Mouse (Mus musculus) spleen, adult 18-20 months (tissue): ENCODE results near the gene Arhgef6.

Experiments
- DNase-seq, 2 experiments: peaks; one replicate each; pipeline ENCODE4 v3.0.0; 2022; ENCODE audit warnings: mixed read lengths in 2 of 2

Gene Arhgef6

GRCm38 (mm10) chrX:57298946-57299345 lies 39.6 kb downstream of the Arhgef6 start:
- DNase-seq, result no peak

GRCm38 (mm10) chrX:57288458-57288857 lies 50.1 kb downstream of the Arhgef6 start:
- DNase-seq, result no peak

GRCm38 (mm10) chrX:57286281-57286680 lies 52.2 kb downstream of the Arhgef6 start:
- DNase-seq, result no peak

- no peak for DNase-seq
Measured at GRCm38 (mm10) chrX:57282184-57282583, 56.3 kb downstream of the Arhgef6 start.

- no peak for DNase-seq
Measured at GRCm38 (mm10) chrX:57277560-57278335, 60.8 kb downstream of the Arhgef6 start.

- no peak for DNase-seq
Measured at GRCm38 (mm10) chrX:57263515-57263914, 75.0 kb downstream of the Arhgef6 start.

GRCm38 (mm10) chrX:57260744-57261143 lies 77.8 kb downstream of the Arhgef6 start:
- no peak for DNase-seq

GRCm38 (mm10) chrX:57253329-57254055 lies 85.0 kb downstream of the Arhgef6 start:
- no peak for DNase-seq

- DNase-seq, result no peak
Measured at GRCm38 (mm10) chrX:57238572-57238971, 100.0 kb downstream of the Arhgef6 start.

- DNase-seq, result no peak
Measured at GRCm38 (mm10) chrX:57235982-57236381, 102.5 kb downstream of the Arhgef6 start.

GRCm38 (mm10) chrX:57233596-57233995 lies 104.9 kb downstream of the Arhgef6 start:
- DNase-seq, result no peak

- no peak for DNase-seq
Measured at GRCm38 (mm10) chrX:57228178-57228577, 110.4 kb downstream of the Arhgef6 start.

- DNase-seq, result no peak
Measured at GRCm38 (mm10) chrX:57223301-57223700, 115.2 kb downstream of the Arhgef6 start.

GRCm38 (mm10) chrX:57221881-57222280 lies 116.6 kb downstream of the Arhgef6 start:
- DNase-seq, result no peak

- no peak for DNase-seq
Measured at GRCm38 (mm10) chrX:57219563-57219962, 119.0 kb downstream of the Arhgef6 start.

- DNase-seq, result no peak
Measured at GRCm38 (mm10) chrX:57216271-57216670, 122.3 kb downstream of the Arhgef6 start.

GRCm38 (mm10) chrX:57215495-57215894 lies 123.0 kb downstream of the Arhgef6 start:
- DNase-seq, result no peak

GRCm38 (mm10) chrX:57212862-57213261 lies 125.7 kb downstream of the Arhgef6 start:
- no peak for DNase-seq

GRCm38 (mm10) chrX:57211876-57212275 lies 126.7 kb downstream of the Arhgef6 start, which contains the start of gene Cd40lg:
Gene Cd40lg (plus strand): TSS chrX:57212143.
- DNase-seq, result no peak

- DNase-seq, result no peak
Measured at GRCm38 (mm10) chrX:57210591-57210990, 127.9 kb downstream of the Arhgef6 start.

- no peak for DNase-seq
Measured at GRCm38 (mm10) chrX:57200397-57200796, 138.1 kb downstream of the Arhgef6 start.

GRCm38 (mm10) chrX:57198036-57198435 lies 140.5 kb downstream of the Arhgef6 start:
- DNase-seq, result no peak

GRCm38 (mm10) chrX:57196319-57196718 lies 142.2 kb downstream of the Arhgef6 start:
- DNase-seq, result peak in 1 of 2 experiments; percentile 9

- no peak for DNase-seq
Measured at GRCm38 (mm10) chrX:57189335-57189734, 149.2 kb downstream of the Arhgef6 start.
